ENCODE assay signal across 35 mouse cellular contexts in genomic region chr2:146819065-146819464, GRCm38 (mm10).
"Had no signal": no experiment of that assay in that cellular context is flagged by ENCODE, and none has a peak within 500 bp of the region (broad histone marks: within the 10 kb centered on the region; RNA-seq: fewer than 3 reads in every experiment).

No protein-coding gene starts in this region.

- H3K4me2 ChIP-seq: heart, embryonic 11.5 days; heart, embryonic 12.5 days; heart, embryonic 13.5 days; heart, embryonic 15.5 days; hindbrain, embryonic 12.5 days; hindbrain, embryonic 13.5 days; hindbrain, embryonic 14.5 days; hindbrain, embryonic 15.5 days; intestine, embryonic 15.5 days; kidney, embryonic 15.5 days had no signal

- ATAC-seq: hindbrain, embryonic 16.5 days; hindbrain, postnatal 0 days; inflammation-experienced regulatory T-cells, adult 6 months; intestine, embryonic 15.5 days; intestine, embryonic 16.5 days; intestine, postnatal 0 days had no signal

- H3K27me3 ChIP-seq: heart, embryonic 12.5 days; heart, embryonic 13.5 days; heart, embryonic 15.5 days; hindbrain, embryonic 15.5 days; intestine, embryonic 15.5 days had no signal

- DNase-seq: heart, postnatal 10 days; heart, postnatal 14 days; heart, postnatal 36 days; heart, postnatal 4 days; kidney, adult 11 months; kidney, adult 18-20 months; kidney, adult 2 months; kidney, adult 8-10 months; kidney, adult 9 months; kidney, postnatal 10 days; kidney, postnatal 14 days; kidney, postnatal 25 days; kidney, postnatal 36 days; kidney, postnatal 4 days; layer of hippocampus, adult 9-11 months; layer of hippocampus, postnatal 36 days had no signal

- H3K36me3 ChIP-seq: heart, embryonic 12.5 days; heart, embryonic 13.5 days; heart, embryonic 15.5 days; hindbrain, embryonic 10.5 days; hindbrain, embryonic 12.5 days; hindbrain, embryonic 13.5 days; hindbrain, embryonic 15.5 days; intestine, embryonic 15.5 days; kidney, embryonic 15.5 days had no signal

- H3K27ac ChIP-seq: heart, embryonic 13.5 days; heart, embryonic 15.5 days; hindbrain, embryonic 10.5 days; hindbrain, embryonic 12.5 days; hindbrain, embryonic 13.5 days; hindbrain, embryonic 14.5 days; hindbrain, embryonic 15.5 days; hindbrain, postnatal 0 days; intestine, embryonic 15.5 days; kidney, embryonic 15.5 days; kidney, postnatal 0 days; layer of hippocampus, adult 2 months; left cerebral cortex, adult 2 months had no signal

- H3K4me1 ChIP-seq: intestine, embryonic 15.5 days; kidney, embryonic 15.5 days had no signal

- H3K4me3 ChIP-seq: heart, embryonic 12.5 days; heart, embryonic 13.5 days; heart, embryonic 15.5 days; hindbrain, embryonic 10.5 days; hindbrain, embryonic 12.5 days; hindbrain, embryonic 13.5 days; hindbrain, embryonic 15.5 days; intestine, embryonic 15.5 days; kidney, embryonic 15.5 days; layer of hippocampus, adult 2 months; left cerebral cortex, adult 2 months had no signal

- H3K9me3 ChIP-seq: heart, embryonic 12.5 days; heart, embryonic 13.5 days; heart, embryonic 15.5 days; hindbrain, embryonic 10.5 days; hindbrain, embryonic 12.5 days; hindbrain, embryonic 13.5 days; hindbrain, embryonic 15.5 days; intestine, embryonic 15.5 days; kidney, embryonic 15.5 days had no signal

- H3K9ac ChIP-seq: heart, embryonic 12.5 days; heart, embryonic 13.5 days; heart, embryonic 15.5 days; hindbrain, embryonic 12.5 days; hindbrain, embryonic 13.5 days; hindbrain, embryonic 14.5 days; hindbrain, embryonic 15.5 days; intestine, embryonic 15.5 days; kidney, embryonic 15.5 days had no signal
